Comparison of ENCODE assay signal across 17 mouse cellular contexts in genomic region chr17:83212422-83212821, GRCm38 (mm10). TPM values are rescaled to one million over a fixed set of nuclear protein-coding genes. Genes with fewer than 3 reads are reported as not detected.
A peak's percentile ranks its signal among the peaks of the same experiment; 100 is the strongest.
DNase-seq lines count a peak whose midpoint lies in the region; ATAC-seq and TF ChIP-seq lines count a peak whose summit lies in the region.
"Had no signal": no experiment of that assay in that cellular context is flagged by ENCODE, and none has a peak within 500 bp of the region (broad histone marks: within the 10 kb centered on the region; RNA-seq: fewer than 3 reads in every experiment).

No protein-coding gene starts in this region.

- no peak overlapping the region for H3K4me2 ChIP-seq in hindbrain, embryonic 13.5 days
- no peak overlapping the region for H3K4me2 ChIP-seq in hindbrain, embryonic 16.5 days (ENCODE audit: low read length)
- H3K4me2 ChIP-seq in liver, postnatal 0 days (ENCODE audit: low read depth, low read length) = no peak overlapping the region

- no peak for ATAC-seq in hindbrain, embryonic 13.5 days (ENCODE audit: low FRiP score)
- no peak for ATAC-seq in hindbrain, embryonic 16.5 days
- peak; percentile 58 for ATAC-seq in liver, postnatal 0 days
- ATAC-seq in cerebellum, adult (ENCODE audit: insufficient number of reproducible peaks, low FRiP score, low TSS enrichment) = no peak
- ATAC-seq: forebrain, embryonic 13.5 days; midbrain, embryonic 16.5 days had no signal

- no peaks in the 10 kb centered on the region for H3K9me3 ChIP-seq in hindbrain, embryonic 13.5 days
- H3K9me3 ChIP-seq in hindbrain, embryonic 16.5 days (ENCODE audit: control insufficient read depth, low read length) = no peaks in the 10 kb centered on the region
- no peaks in the 10 kb centered on the region for H3K9me3 ChIP-seq in liver, postnatal 0 days (ENCODE audit: low read length)
- H3K9me3 ChIP-seq: forebrain, embryonic 13.5 days; limb, embryonic 12.5 days had no signal

- H3K9ac ChIP-seq in hindbrain, embryonic 13.5 days = 0 out of 2 replicates have a peak overlapping the region, but pooled peaks have one; percentile 43
- H3K9ac ChIP-seq in hindbrain, embryonic 16.5 days (ENCODE audit: low read depth, low read length) = no peak overlapping the region
- peak overlapping the region; percentile 32 for H3K9ac ChIP-seq in liver, postnatal 0 days (replicated peaks)
- H3K9ac ChIP-seq: forebrain, embryonic 13.5 days; limb, embryonic 12.5 days had no signal

- H3K4me3 ChIP-seq in hindbrain, embryonic 13.5 days = no peak overlapping the region
- no peak overlapping the region for H3K4me3 ChIP-seq in hindbrain, embryonic 16.5 days (ENCODE audit: low read length)
- H3K4me3 ChIP-seq in brown adipose tissue, adult 24 weeks (ENCODE audit: insufficient read depth, low read depth, low read length) = no peak overlapping the region
- H3K4me3 ChIP-seq in liver, postnatal 0 days (ENCODE audit: low read depth, low read length) = no peak overlapping the region
- H3K4me3 ChIP-seq: forebrain, embryonic 13.5 days; limb, embryonic 12.5 days had no signal

- peaks cover 38% of the 10 kb centered on the region for H3K4me1 ChIP-seq in hindbrain, embryonic 13.5 days (replicated peaks)
- H3K4me1 ChIP-seq in hindbrain, embryonic 16.5 days (ENCODE audit: control insufficient read depth, insufficient read depth, low read depth, low read length) = peaks cover 26% of the 10 kb centered on the region
- peaks cover 3% of the 10 kb centered on the region for H3K4me1 ChIP-seq in brown adipose tissue, adult 24 weeks (ENCODE audit: control insufficient read depth, insufficient read depth, insufficient read length, low read length)
- H3K4me1 ChIP-seq in liver, postnatal 0 days (ENCODE audit: insufficient read depth) = peaks cover 20% of the 10 kb centered on the region

- TF ChIP-seq CTCF in liver, postnatal 0 days (IDR thresholded peaks at IDR 0.05; ENCODE audit: low read depth) = no peak

- H3K27me3 ChIP-seq in hindbrain, embryonic 13.5 days = peaks cover 10% of the 10 kb centered on the region
- H3K27me3 ChIP-seq in hindbrain, embryonic 16.5 days (replicated peaks; ENCODE audit: control insufficient read depth, insufficient read depth, low read length) = no peaks in the 10 kb centered on the region
- H3K27me3 ChIP-seq in liver, postnatal 0 days (ENCODE audit: insufficient read depth, low read length) = peaks cover 5% of the 10 kb centered on the region; the same call in 1 of the 2 replicates

- DNase-seq in adipocyte (ENCODE audit: low spot score) = peak; percentile 48
- peak; percentile 47 for DNase-seq in liver, postnatal 0 days
- DNase-seq in testis, postnatal 10 days (ENCODE audit: low spot score) = no peak
- DNase-seq: adrenal gland, adult 2 months; cerebellum, adult 9-10 months; heart, postnatal 14 days; kidney, adult 9 months; layer of hippocampus, postnatal 36 days; spleen, adult 18-20 months had no signal

- 85% methylated on average over 2 of the region's 2 CpGs for WGBS in hindbrain, embryonic 13.5 days
- 93% methylated on average over 2 of the region's 2 CpGs for WGBS in hindbrain, embryonic 16.5 days
- WGBS in liver, postnatal 0 days (ENCODE audit: insufficient replicate concordance) = 51% methylated on average over 2 of the region's 2 CpGs

- 0 out of 2 replicates have a peak overlapping the region, but pooled peaks have one; percentile 18 for H3K27ac ChIP-seq in hindbrain, embryonic 13.5 days
- H3K27ac ChIP-seq in hindbrain, embryonic 16.5 days (ENCODE audit: low read depth, low read length) = no peak overlapping the region
- peak overlapping the region; percentile 13 for H3K27ac ChIP-seq in brown adipose tissue, adult 24 weeks (replicated peaks; ENCODE audit: low read depth, low read length)
- peak overlapping the region; percentile 92 for H3K27ac ChIP-seq in liver, postnatal 0 days (ENCODE audit: low read depth)
- H3K27ac ChIP-seq: forebrain, embryonic 13.5 days; limb, embryonic 12.5 days had no signal

- no peaks in the 10 kb centered on the region for H3K36me3 ChIP-seq in hindbrain, embryonic 13.5 days
- no peaks in the 10 kb centered on the region for H3K36me3 ChIP-seq in hindbrain, embryonic 16.5 days (ENCODE audit: control insufficient read depth, insufficient read depth, low read length)
- H3K36me3 ChIP-seq in liver, postnatal 0 days (replicated peaks; ENCODE audit: insufficient read depth, low read length) = no peaks in the 10 kb centered on the region
- H3K36me3 ChIP-seq: G1E; limb, embryonic 12.5 days had no signal

- no peak for TF ChIP-seq EP300 in liver, postnatal 0 days (IDR thresholded peaks at IDR 0.05; ENCODE audit: low read depth)

RNA-seq across cellular contexts. Expression of gene Pkdcc, which starts 2.7 kb away (rescaled TPM):
- polyA plus RNA-seq in hindbrain, embryonic 13.5 days (2015; fragmentation: Nextera tagmentation; extraction: Ambion mirVana) = 4.4 and 5.7 TPM in 2 replicates
- 5.0 and 5.1 TPM in 2 replicates for polyA plus RNA-seq in hindbrain, embryonic 16.5 days (2015; fragmentation: Nextera tagmentation; extraction: Ambion mirVana)
- polyA plus RNA-seq in brown adipose tissue, adult 24 weeks (2012; ENCODE audit: insufficient read depth, insufficient read length, missing spikeins) = 7.3 and 7.4 TPM in 2 replicates
- polyA plus RNA-seq in liver, postnatal 0 days (2015; fragmentation: Nextera tagmentation; extraction: Ambion mirVana) = 2.5 and 3.6 TPM in 2 replicates
- polyA plus RNA-seq: G1E had no signal
